ENCODE assay signal across 17 mouse cellular contexts in the genomic region with DNA sequence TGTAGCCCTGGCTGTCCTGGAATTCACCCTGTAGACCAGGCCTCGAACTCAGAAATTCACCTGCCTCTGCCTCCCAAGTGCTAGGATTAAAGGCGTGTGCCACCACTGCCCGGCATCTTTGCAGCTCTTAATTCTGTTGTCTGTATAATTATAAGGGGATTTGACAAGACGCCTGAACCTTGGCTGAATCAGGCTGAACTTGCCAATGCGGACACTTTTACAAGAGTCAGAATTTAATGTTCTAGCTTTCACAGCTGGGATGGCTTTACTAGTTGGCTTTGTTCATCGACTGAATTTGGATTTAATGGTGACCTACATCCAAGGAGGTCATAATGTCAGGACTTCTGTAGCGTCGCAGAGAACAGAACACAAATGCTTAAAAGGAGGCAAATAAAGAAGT.
"Had no signal": no experiment of that assay in that cellular context is flagged by ENCODE, and none has a peak within 500 bp of the region (broad histone marks: within the 10 kb centered on the region; RNA-seq: fewer than 3 reads in every experiment).

No protein-coding gene starts in this region.

- H3K4me2 ChIP-seq: lung, embryonic 14.5 days; midbrain, embryonic 12.5 days; neural tube, embryonic 13.5 days; neural tube, embryonic 15.5 days had no signal

- DNase-seq: lung, embryonic 14.5 days; lung, postnatal 4 days; midbrain, embryonic 14.5 days; retina, postnatal 1 day; right cerebral cortex, adult 18-20 months; right cerebral cortex, postnatal 25 days; right cerebral cortex, postnatal 4 days; spleen, adult 18-20 months; thymus, adult 18-20 months; thymus, postnatal 25 days; thymus, postnatal 4 days had no signal

- H3K4me1 ChIP-seq: midbrain, embryonic 10.5 days; midbrain, embryonic 12.5 days; neural tube, embryonic 13.5 days; neural tube, embryonic 15.5 days had no signal

- H3K9me3 ChIP-seq: midbrain, embryonic 10.5 days; midbrain, embryonic 12.5 days; neural tube, embryonic 13.5 days; neural tube, embryonic 15.5 days had no signal

- H3K36me3 ChIP-seq: midbrain, embryonic 10.5 days; midbrain, embryonic 12.5 days; neural tube, embryonic 13.5 days; neural tube, embryonic 15.5 days had no signal

- H3K9ac ChIP-seq: lung, embryonic 14.5 days; midbrain, embryonic 12.5 days; neural tube, embryonic 13.5 days; neural tube, embryonic 15.5 days had no signal

- H3K27me3 ChIP-seq: midbrain, embryonic 12.5 days; neural tube, embryonic 13.5 days; neural tube, embryonic 15.5 days had no signal

- H3K4me3 ChIP-seq: midbrain, embryonic 10.5 days; midbrain, embryonic 12.5 days; myocyte; neural tube, embryonic 13.5 days; neural tube, embryonic 15.5 days had no signal

- H3K27ac ChIP-seq: midbrain, embryonic 10.5 days; midbrain, embryonic 12.5 days; neural tube, embryonic 13.5 days; neural tube, embryonic 15.5 days had no signal

- ATAC-seq: midbrain, embryonic 16.5 days had no signal
